Mouse (Mus musculus) layer of hippocampus, adult 9-10 months (tissue): ENCODE results near the gene Lrrc14b.
A peak's percentile ranks its signal among the peaks of the same experiment; 100 is the strongest.

ENCODE experiments used
- DNase-seq: peaks from one replicate; pipeline ENCODE4 v3.0.0; 2022; ENCODE audit warnings: low spot score

The Lrrc14b gene

DNA sequence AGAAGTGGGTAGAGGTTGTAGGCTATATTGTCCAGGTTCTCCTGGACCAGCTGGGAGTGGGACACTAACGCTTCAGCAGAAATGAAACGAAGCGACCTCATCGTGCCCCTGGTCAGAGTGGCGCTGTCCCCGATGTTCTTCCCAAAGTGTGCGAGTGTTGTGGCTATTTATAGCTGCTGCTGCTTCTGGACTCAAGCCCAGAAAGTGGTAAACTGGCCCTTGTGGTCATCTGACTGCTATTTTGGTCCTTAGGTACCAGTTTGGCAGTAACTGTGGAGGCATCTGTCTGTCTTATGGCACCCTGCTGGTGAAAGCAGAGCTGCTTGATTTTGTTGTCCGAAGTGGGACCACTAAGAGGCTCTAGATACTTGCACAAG lies at the start of gene Lrrc14b:
Gene Lrrc14b (minus strand): TSS at position 147 of the 377 bp plus-strand sequence.
- no peak for DNase-seq

- DNase-seq = no peak
Observed at GRCm38 (mm10) chr13:74399298-74399839, 35.6 kb upstream of the Lrrc14b start, which contains the start of gene Ftl1-ps1. Gene Ftl1-ps1, plus strand, starts transcription at chr13:74399694.

GRCm38 (mm10) chr13:74391156-74391555 lies 27.4 kb upstream of the Lrrc14b start:
- no peak for DNase-seq

- peak; percentile 74 for DNase-seq
Observed at GRCm38 (mm10) chr13:74390371-74390990, 26.7 kb upstream of the Lrrc14b start, which contains the start of gene Zfp72. Gene Zfp72, minus strand, starts transcription at chr13:74390836.

GRCm38 (mm10) chr13:74389730-74390129 lies 25.9 kb upstream of the Lrrc14b start:
- DNase-seq = no peak

GRCm38 (mm10) chr13:74382289-74382688 lies 18.5 kb upstream of the Lrrc14b start:
- no peak for DNase-seq

- DNase-seq = no peak
Observed at GRCm38 (mm10) chr13:74381533-74382276, 17.9 kb upstream of the Lrrc14b start.

DNA sequence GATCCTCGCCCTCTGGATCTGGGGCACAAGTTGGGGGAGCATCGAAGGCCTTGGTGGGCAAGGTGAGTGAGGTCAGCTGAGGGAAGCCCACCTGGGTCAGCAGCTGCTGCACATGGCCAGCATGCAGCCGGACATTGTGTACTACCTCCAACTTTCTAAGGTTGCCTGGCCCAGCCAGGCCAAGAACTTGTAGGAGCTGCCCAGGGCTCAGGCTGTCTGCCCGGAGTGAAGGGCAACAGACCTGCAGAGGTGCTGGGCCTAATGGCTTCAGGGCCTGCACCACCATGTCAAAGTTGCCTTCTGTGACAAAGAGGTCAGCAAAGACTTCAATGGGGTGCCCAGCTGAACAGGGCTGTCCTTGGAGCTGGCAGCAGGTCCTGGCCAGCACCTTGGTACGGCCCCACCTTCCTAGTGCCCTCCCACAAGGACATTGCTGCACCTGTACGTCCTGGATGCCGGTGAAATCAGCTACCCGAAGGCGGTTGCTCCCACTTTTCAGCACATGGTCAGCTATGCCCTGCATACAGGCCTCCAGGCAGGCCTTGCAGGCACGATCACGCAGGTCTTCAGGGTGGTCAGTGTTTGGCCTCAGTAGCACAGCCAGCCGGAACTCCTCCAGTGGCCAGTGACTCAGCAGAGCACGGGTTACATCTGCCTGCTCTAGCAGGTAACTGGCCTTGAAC lies 488 bp downstream of the Lrrc14b start:
- no peak for DNase-seq

GRCm38 (mm10) chr13:74362218-74362617 lies 1.6 kb downstream of the Lrrc14b start:
- DNase-seq = no peak

- DNase-seq = no peak
Observed at GRCm38 (mm10) chr13:74356491-74356890, 7.3 kb downstream of the Lrrc14b start.

- no peak for DNase-seq
Observed at GRCm38 (mm10) chr13:74350435-74350906, 13.3 kb downstream of the Lrrc14b start.

DNA sequence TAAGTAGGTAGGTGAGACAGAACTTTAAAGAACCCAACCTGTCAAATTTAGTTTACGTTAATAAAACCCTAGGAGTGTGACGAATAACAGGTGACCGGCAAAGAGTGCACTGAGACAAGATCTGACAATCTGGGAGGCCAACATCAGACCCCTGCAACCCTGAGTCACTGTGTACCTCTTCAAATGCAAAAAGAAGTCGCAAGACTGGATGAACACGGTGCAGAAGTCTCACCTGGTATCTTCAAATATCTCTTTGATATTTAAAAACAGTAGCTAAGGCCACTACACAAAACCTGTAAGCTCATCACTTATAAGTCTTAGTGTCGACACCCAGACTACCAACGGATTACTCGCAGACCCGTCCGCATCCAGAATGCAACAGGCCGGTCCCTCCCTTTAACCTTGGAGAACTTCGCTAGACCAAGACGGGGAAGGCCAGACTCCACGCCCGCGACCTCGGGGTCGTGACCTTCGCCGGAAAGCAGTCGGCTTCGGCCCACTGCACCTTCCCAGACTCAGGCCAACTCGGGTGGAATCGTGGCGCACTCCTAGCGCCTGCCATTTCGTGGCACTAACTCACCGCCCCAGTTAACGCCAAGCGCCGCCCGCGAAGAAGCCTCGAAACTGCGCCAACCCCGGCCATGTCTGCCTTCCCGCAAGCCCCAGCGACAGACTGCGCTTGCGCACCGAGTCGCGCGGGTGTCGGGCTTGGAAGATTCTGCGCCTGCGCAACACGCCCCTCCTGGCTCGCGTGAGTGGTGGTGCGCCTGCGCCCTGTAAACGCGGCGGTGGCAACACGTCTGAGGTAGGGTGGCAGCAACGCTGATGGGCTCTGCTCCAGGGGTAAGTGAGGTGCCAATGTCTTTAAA lies 14.0 kb downstream of the Lrrc14b start, which contains the start of the genes Sdha and Ccdc127:
Gene Sdha (minus strand): TSS at position 715 of the 869 bp plus-strand sequence.
Gene Ccdc127 (plus strand): TSS at position 744 of the 869 bp plus-strand sequence.
- DNase-seq = peak; percentile 80

GRCm38 (mm10) chr13:74341036-74341435 lies 22.8 kb downstream of the Lrrc14b start:
- no peak for DNase-seq

DNA sequence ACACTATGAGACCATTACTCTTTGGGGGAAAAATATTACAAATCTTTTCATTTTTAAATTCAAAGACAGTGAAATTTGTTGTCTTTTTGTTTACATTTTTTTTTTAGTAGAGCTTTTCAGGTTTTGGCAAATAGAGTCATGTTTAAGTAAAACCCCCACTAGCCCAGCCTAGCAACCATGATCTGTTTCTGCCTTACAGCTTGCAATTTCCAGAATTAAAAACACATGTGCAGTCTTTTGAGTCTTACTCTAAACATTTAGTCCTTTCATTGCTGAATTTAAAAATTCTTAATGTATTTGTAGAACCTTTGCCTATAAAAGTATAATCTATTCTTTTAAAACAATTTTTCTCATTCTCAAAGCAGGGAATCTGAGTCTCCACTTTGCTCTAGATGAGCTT lies 34.5 kb downstream of the Lrrc14b start:
- DNase-seq = no peak

GRCm38 (mm10) chr13:74317170-74317849 lies 46.5 kb downstream of the Lrrc14b start, which contains the start of gene Pdcd6:
Gene Pdcd6, minus strand, starts transcription at chr13:74317580.
- peak; percentile 57 for DNase-seq

DNA sequence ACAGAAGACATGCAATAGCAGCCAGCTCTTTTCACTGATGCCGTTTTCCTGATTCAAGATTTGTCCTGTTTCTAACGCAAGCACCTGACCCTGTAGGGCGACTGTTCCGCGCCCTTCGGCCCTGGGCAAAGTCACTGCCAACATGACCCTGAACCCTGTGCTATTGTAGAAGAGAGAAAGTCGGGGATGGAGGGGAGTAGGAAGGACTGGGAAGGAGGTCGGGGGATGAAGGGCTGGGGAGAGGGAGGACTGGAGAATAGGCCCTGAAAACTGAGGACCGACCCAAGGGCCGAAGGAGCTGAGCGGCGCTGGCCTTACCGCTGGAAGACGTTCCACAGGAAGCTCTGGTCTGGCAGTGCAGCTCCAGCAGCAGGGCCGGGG lies 47.0 kb downstream of the Lrrc14b start:
- DNase-seq = no peak

GRCm38 (mm10) chr13:74316386-74316785 lies 47.4 kb downstream of the Lrrc14b start:
- no peak for DNase-seq

- DNase-seq = no peak
Observed at GRCm38 (mm10) chr13:74314616-74315015, 49.2 kb downstream of the Lrrc14b start.
